Mouse (Mus musculus) stomach, postnatal 0 days (tissue): Measurements from ENCODE around the gene Clec4f. TPM values are rescaled to one million over a fixed set of nuclear protein-coding genes. Genes with fewer than 3 reads are reported as not detected.

Experiments used
- ATAC-seq: fragments of 200-750 bp; cut with Nextera tagmentation; 2 replicates; pipeline ENCODE4 v1.8.0; 2017; ENCODE audit not compliant: low FRiP score, low TSS enrichment
- DNase-seq: peaks from one replicate; pipeline ENCODE4 v3.0.0-alpha.2; 2016; ENCODE audit warnings: low spot score
- H3K27ac ChIP-seq: fragments of 300-500 bp; sonication (generic); replicated peaks from 2 replicates; pipeline ENCODE4 v1.5.1; 2014; ENCODE audit warnings: mild to moderate bottlenecking, control low read depth
- H3K27me3 ChIP-seq: fragments of 300-500 bp; sonication (generic); 2 replicates; pipeline ENCODE4 v1.6.1; 2014; ENCODE audit warnings: low read length; ENCODE audit not compliant: control insufficient read depth, insufficient read depth
- H3K36me3 ChIP-seq: fragments of 300-500 bp; sonication (generic); 2 replicates; pipeline ENCODE4 v1.6.1; 2014; ENCODE audit warnings: low read length, mixed read lengths; ENCODE audit not compliant: control insufficient read depth, insufficient read depth
- H3K4me1 ChIP-seq: fragments of 300-500 bp; sonication (generic); replicated peaks from 2 replicates; pipeline ENCODE4 v1.6.1; 2014; ENCODE audit warnings: antibody characterized with exemption; ENCODE audit not compliant: control insufficient read depth, insufficient read depth
- H3K4me2 ChIP-seq: fragments of 300-500 bp; sonication (generic); replicated peaks from 2 replicates; pipeline ENCODE4 v1.6.1; 2014; ENCODE audit warnings: low read depth, mild to moderate bottlenecking, control low read depth, moderate library complexity
- H3K4me3 ChIP-seq: fragments of 300-500 bp; sonication (generic); 2 replicates; pipeline ENCODE4 v1.5.1; 2014; ENCODE audit warnings: low read depth, low read length, control low read depth
- H3K9ac ChIP-seq: fragments of 300-500 bp; sonication (generic); 2 replicates; pipeline ENCODE4 v1.6.1; 2014; ENCODE audit warnings: mild to moderate bottlenecking, low read length, control low read depth, mixed read lengths
- H3K9me3 ChIP-seq: fragments of 300-500 bp; sonication (generic); 2 replicates; pipeline ENCODE4 v1.6.1; 2016; ENCODE audit warnings: low read length; ENCODE audit not compliant: control insufficient read depth
- CTCF ChIP-seq: IDR thresholded peaks from 2 replicates; pipeline ENCODE4 v1.5.1; 2016; ENCODE audit warnings: antibody characterized with exemption, low read depth, mild to moderate bottlenecking, moderate library complexity
- EP300 ChIP-seq: optimal IDR thresholded peaks from 2 replicates; pipeline ENCODE3; 2016; ENCODE audit warnings: antibody characterized with exemption
- WGBS: fragments of 180-500 bp; shearing (Covaris S2); extraction: QIAGEN DNeasy Blood & Tissue Kit; methylation state at CpG from one replicate; pipeline ENCODE4 v1.1.7; 2014; 5-methylcytosine and 5-hydroxymethylcytosine counted together
- polyA plus RNA-seq: library from polyadenylated mRNA; unstranded; fragments of >200 nt; fragmentation: Nextera tagmentation; extraction: Ambion mirVana; gene quantifications from 2 replicates; pipeline ENCODE4 v1.2.1, GENCODE M21; 2015

The Clec4f gene
- polyA plus RNA-seq, 1 experiment from 2014 or later = 0.11 TPM

DNA sequence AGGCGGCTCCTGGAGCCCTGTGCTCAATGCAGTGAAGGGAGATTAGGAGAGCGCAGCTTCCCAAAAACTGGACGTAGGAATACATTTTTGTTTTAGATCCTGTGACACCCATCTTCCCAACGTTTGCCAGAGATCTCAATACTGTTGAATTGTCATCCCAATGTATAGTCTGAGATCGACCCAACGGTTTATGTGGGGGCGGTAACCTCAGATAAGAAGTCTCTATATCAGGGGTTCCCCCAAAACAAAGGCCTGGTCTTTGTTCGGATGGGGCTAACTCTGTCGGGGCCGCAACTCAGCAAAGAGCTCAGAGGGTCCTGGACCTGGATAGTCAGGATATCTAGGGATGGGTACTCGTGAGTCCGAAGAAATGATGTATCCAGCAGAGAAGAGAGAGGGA lies 37.0 kb upstream of the Clec4f start:
- H3K27ac ChIP-seq = no peak overlapping the region
- no peaks in the 10 kb centered on the region for H3K9me3 ChIP-seq
- DNase-seq = no peak
- TF ChIP-seq EP300 (no peak), CTCF (no peak)
- H3K9ac ChIP-seq = no peak overlapping the region
- H3K36me3 ChIP-seq = no peaks in the 10 kb centered on the region
- H3K4me1 ChIP-seq = no peaks in the 10 kb centered on the region
- H3K4me2 ChIP-seq = no peak overlapping the region
- H3K27me3 ChIP-seq = peaks cover 15% of the 10 kb centered on the region
- no peak for ATAC-seq
- 5% methylated on average over 12 of the region's 12 CpGs for WGBS
- H3K4me3 ChIP-seq = no peak overlapping the region

GRCm38 (mm10) chr6:83690936-83691335 lies 34.9 kb upstream of the Clec4f start:
- Histone ChIP-seq H3K4me2 (no peak overlapping the region), H3K36me3 (no peaks in the 10 kb centered on the region), H3K27me3 (peaks cover 11% of the 10 kb centered on the region; the same call in 1 of the 2 replicates), H3K27ac (no peak overlapping the region), H3K9ac (no peak overlapping the region), H3K4me1 (no peaks in the 10 kb centered on the region), H3K9me3 (no peaks in the 10 kb centered on the region), H3K4me3 (no peak overlapping the region)
- peak; percentile 12; the same call in 1 of the 2 replicates for ATAC-seq
- TF ChIP-seq EP300 = no peak
- TF ChIP-seq CTCF = no peak
- whole genome bisulfite sequencing = 68% methylated on average over 2 of the region's 2 CpGs
- no peak for DNase-seq

DNA sequence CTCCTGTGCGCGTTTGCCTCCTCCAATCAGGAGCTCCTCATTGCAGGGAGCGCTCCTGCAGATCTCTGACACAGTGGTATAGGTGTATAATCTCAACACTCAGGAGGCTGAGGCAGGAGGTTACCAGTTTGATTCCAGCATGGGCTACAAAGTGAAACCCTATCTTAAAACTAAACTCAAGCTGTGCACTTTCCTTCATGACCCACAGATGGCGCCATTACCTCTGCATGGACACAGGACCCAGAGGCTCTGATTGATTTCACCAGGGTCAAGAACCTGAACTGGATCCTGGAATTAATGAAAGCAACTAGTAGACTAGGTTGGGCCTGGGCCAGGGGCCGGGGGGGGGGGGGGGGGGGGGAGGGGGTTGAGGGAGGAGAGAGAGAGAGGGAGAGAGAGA lies 34.3 kb upstream of the Clec4f start:
- H3K9ac ChIP-seq = no peak overlapping the region
- WGBS = 27% methylated on average over 4 of the region's 5 CpGs
- DNase-seq (peak; percentile 35), ATAC-seq (0 out of 2 replicates have a peak, but pooled peaks have one; percentile 40)
- no peaks in the 10 kb centered on the region for H3K4me1 ChIP-seq
- no peak overlapping the region for H3K27ac ChIP-seq
- no peak overlapping the region for H3K4me2 ChIP-seq
- H3K36me3 ChIP-seq = no peaks in the 10 kb centered on the region
- TF ChIP-seq CTCF = peak; percentile 85
- TF ChIP-seq EP300 = no peak
- H3K27me3 ChIP-seq = peaks cover 11% of the 10 kb centered on the region; the same call in 1 of the 2 replicates
- H3K9me3 ChIP-seq = no peaks in the 10 kb centered on the region
- H3K4me3 ChIP-seq = no peak overlapping the region

DNA sequence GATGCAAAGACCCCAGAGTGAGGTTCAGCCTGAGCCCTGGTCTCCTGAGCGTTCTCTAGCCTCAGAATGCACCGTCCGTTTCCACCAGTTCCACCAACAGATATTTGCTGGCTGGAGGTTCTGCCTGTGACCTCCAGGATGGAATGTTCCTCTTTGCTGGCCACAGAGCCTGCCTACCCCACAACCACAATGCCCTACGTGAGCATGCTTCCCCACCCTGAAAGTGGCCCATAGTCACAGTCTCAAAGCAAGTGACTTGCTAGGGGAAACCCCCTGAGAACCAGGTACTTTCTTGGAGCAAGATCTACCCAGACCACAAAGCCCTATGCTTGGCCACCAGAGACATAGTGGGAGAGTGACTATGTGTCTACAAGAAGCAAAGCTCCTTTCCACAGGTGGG lies 33.4 kb upstream of the Clec4f start:
- Histone ChIP-seq H3K4me3 (no peak overlapping the region), H3K9me3 (no peaks in the 10 kb centered on the region), H3K27me3 (peaks cover 5% of the 10 kb centered on the region; the same call in 1 of the 2 replicates), H3K4me1 (no peaks in the 10 kb centered on the region), H3K4me2 (no peak overlapping the region), H3K9ac (no peak overlapping the region), H3K27ac (no peak overlapping the region), H3K36me3 (no peaks in the 10 kb centered on the region)
- DNase-seq (no peak), ATAC-seq (no peak)
- WGBS = 79% methylated on average over 4 of the region's 4 CpGs
- no peak for TF ChIP-seq EP300
- TF ChIP-seq CTCF = no peak

DNA sequence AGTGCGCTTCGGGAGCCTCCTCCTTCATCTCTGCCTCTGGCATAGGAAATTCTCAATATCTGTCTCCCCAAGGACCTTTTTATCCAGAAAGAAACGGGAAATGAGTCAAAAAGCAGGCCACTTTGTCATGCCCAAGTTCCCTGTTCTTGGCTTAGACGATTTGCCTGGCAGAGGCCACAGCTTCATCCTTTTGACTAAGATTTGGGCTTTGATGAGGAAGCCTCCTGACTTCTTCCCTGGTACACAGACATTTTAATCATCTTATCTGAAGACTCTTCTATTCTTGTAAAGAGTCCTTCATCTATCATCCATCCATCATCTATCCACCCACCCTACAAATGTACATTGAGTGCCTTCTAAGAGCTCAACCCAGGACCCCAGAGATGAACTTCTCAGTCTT lies 21.8 kb upstream of the Clec4f start, which contains the start of gene Cd207:
Gene Cd207 (minus strand): TSS at position 101 of the 400 bp plus-strand sequence.
- Histone ChIP-seq H3K27ac (no peak within 1 kb of the TSS), H3K27me3 (no peaks in the 10 kb centered on the region), H3K4me3 (no peak within 1 kb of the TSS), H3K4me2 (no peak within 1 kb of the TSS), H3K9ac (no peak within 1 kb of the TSS), H3K9me3 (no peaks in the 10 kb centered on the region), H3K36me3 (no peaks in the 10 kb centered on the region), H3K4me1 (no peaks in the 10 kb centered on the region)
- 75% methylated on average over 4 of the region's 4 CpGs for WGBS
- TF ChIP-seq CTCF (no peak), EP300 (no peak)
- ATAC-seq (no peak), DNase-seq (no peak)

- TF ChIP-seq CTCF = peak; percentile 94
- TF ChIP-seq EP300 = no peak
- H3K27ac ChIP-seq = no peak overlapping the region
- H3K4me1 ChIP-seq = no peaks in the 10 kb centered on the region
- no peaks in the 10 kb centered on the region for H3K36me3 ChIP-seq
- 5% methylated on average over 4 of the region's 4 CpGs for WGBS
- ATAC-seq (no peak), DNase-seq (peak; percentile 82)
- no peaks in the 10 kb centered on the region for H3K9me3 ChIP-seq
- H3K9ac ChIP-seq = no peak overlapping the region
- H3K4me3 ChIP-seq = no peak overlapping the region
- H3K4me2 ChIP-seq = no peak overlapping the region
- no peaks in the 10 kb centered on the region for H3K27me3 ChIP-seq
These were observed 17.4 kb upstream of the Clec4f start for GRCm38 (mm10) chr6:83673395-83673794.
